In the genomic region with DNA sequence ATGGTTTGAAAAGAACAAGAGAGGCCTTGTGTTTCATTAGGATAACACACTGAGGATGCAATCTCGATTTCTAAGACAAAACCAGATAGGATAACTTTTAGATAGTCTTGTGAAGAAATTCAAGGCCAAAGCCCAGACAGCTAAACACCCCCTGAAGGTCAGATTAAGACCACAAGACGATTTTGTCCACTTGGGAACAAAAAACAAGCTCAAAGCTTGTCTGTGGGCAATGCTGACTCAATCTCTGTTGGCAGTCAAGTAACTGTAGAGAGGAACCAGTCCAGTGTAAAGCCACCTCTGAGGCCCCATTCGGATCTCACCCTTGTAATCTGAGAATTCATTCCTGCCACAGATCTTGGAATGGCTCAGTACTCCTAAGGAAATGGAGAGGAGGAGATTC, we compare ENCODE assay signal across 27 mouse cellular contexts.
"Had no signal": no experiment of that assay in that cellular context is flagged by ENCODE, and none has a peak within 500 bp of the region (broad histone marks: within the 10 kb centered on the region; RNA-seq: fewer than 3 reads in every experiment).

No protein-coding gene starts in this region.

- H3K27me3 ChIP-seq: heart, embryonic 12.5 days; hindbrain, embryonic 13.5 days; intestine, embryonic 15.5 days; kidney, embryonic 15.5 days; limb, embryonic 12.5 days; liver, embryonic 13.5 days; liver, embryonic 15.5 days had no signal

- H3K36me3 ChIP-seq: heart, embryonic 10.5 days; heart, embryonic 12.5 days; hindbrain, embryonic 10.5 days; hindbrain, embryonic 13.5 days; intestine, embryonic 15.5 days; kidney, embryonic 15.5 days; limb, embryonic 10.5 days; limb, embryonic 12.5 days; liver, embryonic 13.5 days; liver, embryonic 15.5 days had no signal

- ATAC-seq: hindbrain, embryonic 16.5 days; inflammation-experienced regulatory T-cells, adult 6 months; intestine, embryonic 15.5 days; intestine, postnatal 0 days had no signal

- H3K4me1 ChIP-seq: intestine, embryonic 15.5 days; kidney, embryonic 15.5 days; limb, embryonic 12.5 days; liver, embryonic 13.5 days; liver, embryonic 15.5 days had no signal

- H3K9me3 ChIP-seq: heart, embryonic 10.5 days; heart, embryonic 12.5 days; hindbrain, embryonic 10.5 days; hindbrain, embryonic 13.5 days; intestine, embryonic 15.5 days; kidney, embryonic 15.5 days; limb, embryonic 10.5 days; limb, embryonic 12.5 days; liver, embryonic 13.5 days; liver, embryonic 15.5 days had no signal

- H3K4me3 ChIP-seq: gastrocnemius, adult 2 months; heart, embryonic 10.5 days; heart, embryonic 12.5 days; hindbrain, embryonic 10.5 days; hindbrain, embryonic 13.5 days; intestine, embryonic 15.5 days; kidney, embryonic 15.5 days; layer of hippocampus, adult 2 months; limb, embryonic 10.5 days; limb, embryonic 12.5 days; liver, embryonic 13.5 days; liver, embryonic 15.5 days had no signal

- H3K4me2 ChIP-seq: heart, embryonic 12.5 days; hindbrain, embryonic 13.5 days; intestine, embryonic 15.5 days; kidney, embryonic 15.5 days; limb, embryonic 12.5 days; liver, embryonic 11.5 days; liver, embryonic 13.5 days; liver, embryonic 15.5 days had no signal

- H3K9ac ChIP-seq: heart, embryonic 12.5 days; hindbrain, embryonic 13.5 days; intestine, embryonic 15.5 days; kidney, embryonic 15.5 days; limb, embryonic 12.5 days; liver, embryonic 13.5 days; liver, embryonic 15.5 days had no signal

- DNase-seq: gastrocnemius, adult 2 months; gastrocnemius, postnatal 10 days; gastrocnemius, postnatal 25 days; heart, adult 18-20 months; heart, postnatal 10 days; heart, postnatal 4 days; kidney, adult 18-20 months; kidney, adult 8-10 months; kidney, postnatal 10 days; kidney, postnatal 25 days; kidney, postnatal 4 days; liver; liver, embryonic 13.5 days had no signal

- H3K27ac ChIP-seq: gastrocnemius, adult 2 months; hindbrain, embryonic 10.5 days; hindbrain, embryonic 13.5 days; intestine, embryonic 15.5 days; kidney, embryonic 15.5 days; layer of hippocampus, adult 2 months; limb, embryonic 10.5 days; limb, embryonic 12.5 days; liver, embryonic 13.5 days; liver, embryonic 15.5 days had no signal
